Mouse (Mus musculus) lung, adult 2 months (tissue): ENCODE results near the gene Brk1. TPM values are rescaled to one million over a fixed set of nuclear protein-coding genes. Genes with fewer than 3 reads are reported as not detected.
A peak's percentile ranks its signal among the peaks of the same experiment; 100 is the strongest.

Source experiments
- DNase-seq: peaks from one replicate; pipeline ENCODE4 v3.0.0; 2022
- H3K4me1 ChIP-seq: fragments of 200-500 bp; 2 replicates; pipeline ENCODE4 v1.6.1; 2011; ENCODE audit warnings: low read length; ENCODE audit not compliant: control insufficient read depth, insufficient read depth
- H3K4me3 ChIP-seq: fragments of 200-500 bp; replicated peaks from 2 replicates; pipeline ENCODE3; 2011; ENCODE audit warnings: low read depth, mild to moderate bottlenecking, control low read depth, low read length; ENCODE audit errors: extremely low read depth
- CTCF ChIP-seq: fragments of 200-500 bp; IDR thresholded peaks from 2 replicates; pipeline ENCODE4 v1.5.1; 2011; ENCODE audit warnings: mild to moderate bottlenecking, low read length, control low read depth; ENCODE audit not compliant: insufficient read depth
- POLR2A ChIP-seq: fragments of 200-500 bp; IDR thresholded peaks from 2 replicates; pipeline ENCODE4 v1.6.1; 2011; ENCODE audit warnings: low read depth, mild to moderate bottlenecking, control low read depth, low read length, borderline replicate concordance; ENCODE audit errors: extremely low read depth
- WGBS: fragments of 180-500 bp; shearing (Covaris S2); methylation state at CpG from one replicate; pipeline ENCODE4 v1.1.7; 2018; 5-methylcytosine and 5-hydroxymethylcytosine counted together
- polyA plus RNA-seq: library from polyadenylated mRNA; depleted of rRNA; stranded (reverse); fragments of >200 nt; gene quantifications from 2 replicates; pipeline ENCODE4 v1.2.3, GENCODE M21; 2012

Gene Brk1
- polyA plus RNA-seq, 1 experiment = 184 TPM

GRCm38 (mm10) chr6:113615489-113615888 lies 10.9 kb downstream of the Brk1 start:
- Histone ChIP-seq H3K4me1 (no peaks in the 10 kb centered on the region; the same call in 1 of the 2 replicates), H3K4me3 (no peak overlapping the region)
- DNase-seq = no peak
- no peak for TF ChIP-seq POLR2A
- 94% methylated on average over 4 of the region's 4 CpGs for WGBS

GRCm38 (mm10) chr6:113623386-113623785 lies 18.8 kb downstream of the Brk1 start:
- 47% methylated on average over 5 of the region's 5 CpGs for WGBS
- TF ChIP-seq CTCF (no peak), POLR2A (no peak)
- Histone ChIP-seq H3K4me1 (peaks cover 13% of the 10 kb centered on the region), H3K4me3 (peak overlapping the region; percentile 70)
- DNase-seq = peak; percentile 17

GRCm38 (mm10) chr6:113623941-113624751 lies 19.6 kb downstream of the Brk1 start, which contains the start of gene Vhl:
TSS of gene Vhl (plus strand) at chr6:113623959.
- DNase-seq = peak; percentile 87
- WGBS = 1% methylated on average over 70 of the region's 76 CpGs

GRCm38 (mm10) chr6:113624989-113625770 lies 20.6 kb downstream of the Brk1 start:
- Histone ChIP-seq H3K4me3 (no peak overlapping the region), H3K4me1 (peaks cover 16% of the 10 kb centered on the region)
- TF ChIP-seq CTCF = no peak
- no peak for TF ChIP-seq POLR2A
- 45% methylated on average over 5 of the region's 5 CpGs for WGBS
- no peak for DNase-seq

More at GRCm38 (mm10) chr6:113623941-113624751, 19.6 kb downstream of the Brk1 start, which contains the start of gene Vhl:
- TF ChIP-seq POLR2A = peak; percentile 64
- no peak for TF ChIP-seq CTCF
- Histone ChIP-seq H3K4me1 (peaks cover 13% of the 10 kb centered on the region), H3K4me3 (peak within 1 kb of the TSS; percentile 70)

DNA sequence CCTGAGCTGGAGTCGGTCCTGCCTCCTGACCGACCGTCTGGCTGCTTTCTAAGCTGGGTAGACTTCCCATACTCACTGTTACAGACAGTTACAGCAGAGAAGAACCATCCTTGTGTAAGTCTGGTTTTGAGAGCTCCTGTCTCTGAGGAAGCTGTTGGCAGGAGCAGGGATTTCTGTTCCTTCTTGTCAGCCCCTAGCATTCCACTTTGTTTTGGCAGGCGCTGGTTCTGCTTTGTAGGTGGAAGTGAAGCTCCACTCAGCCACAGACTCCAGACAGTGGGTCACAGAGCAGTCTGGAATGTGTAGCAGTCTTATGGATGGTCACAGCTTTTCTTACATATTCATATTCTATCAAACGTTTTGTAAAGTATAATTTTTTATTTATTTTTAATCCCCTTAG lies 25.8 kb downstream of the Brk1 start:
- H3K4me1 ChIP-seq = peaks cover 5% of the 10 kb centered on the region
- no peak overlapping the region for H3K4me3 ChIP-seq
- 71% methylated on average over 5 of the region's 5 CpGs for WGBS
- TF ChIP-seq POLR2A (no peak), CTCF (no peak)
- no peak for DNase-seq

DNA sequence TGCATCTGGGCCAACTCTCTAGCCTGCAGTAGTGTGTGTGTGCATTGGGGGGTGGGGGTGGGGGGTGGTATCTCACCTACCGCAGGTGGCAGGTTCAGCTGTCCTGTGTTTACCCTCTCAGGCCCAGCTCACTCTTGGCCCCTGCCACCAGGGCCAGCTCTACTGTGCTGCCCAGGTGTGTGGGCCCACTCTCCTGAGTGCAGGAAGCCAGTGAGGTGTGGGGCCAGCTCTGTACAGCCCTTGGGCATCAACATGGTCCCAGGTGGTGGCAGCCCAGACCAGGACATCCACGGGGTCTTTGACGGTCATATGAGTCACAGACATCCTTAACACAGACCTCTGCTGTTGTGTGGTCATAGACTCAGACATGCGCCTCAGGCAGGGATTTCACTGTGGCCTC lies 28.3 kb downstream of the Brk1 start:
- TF ChIP-seq POLR2A = no peak
- TF ChIP-seq CTCF = no peak
- H3K4me3 ChIP-seq = no peak overlapping the region
- WGBS = 91% methylated on average over 4 of the region's 4 CpGs
- peaks cover 3% of the 10 kb centered on the region; the same call in 1 of the 2 replicates for H3K4me1 ChIP-seq
- no peak for DNase-seq

DNA sequence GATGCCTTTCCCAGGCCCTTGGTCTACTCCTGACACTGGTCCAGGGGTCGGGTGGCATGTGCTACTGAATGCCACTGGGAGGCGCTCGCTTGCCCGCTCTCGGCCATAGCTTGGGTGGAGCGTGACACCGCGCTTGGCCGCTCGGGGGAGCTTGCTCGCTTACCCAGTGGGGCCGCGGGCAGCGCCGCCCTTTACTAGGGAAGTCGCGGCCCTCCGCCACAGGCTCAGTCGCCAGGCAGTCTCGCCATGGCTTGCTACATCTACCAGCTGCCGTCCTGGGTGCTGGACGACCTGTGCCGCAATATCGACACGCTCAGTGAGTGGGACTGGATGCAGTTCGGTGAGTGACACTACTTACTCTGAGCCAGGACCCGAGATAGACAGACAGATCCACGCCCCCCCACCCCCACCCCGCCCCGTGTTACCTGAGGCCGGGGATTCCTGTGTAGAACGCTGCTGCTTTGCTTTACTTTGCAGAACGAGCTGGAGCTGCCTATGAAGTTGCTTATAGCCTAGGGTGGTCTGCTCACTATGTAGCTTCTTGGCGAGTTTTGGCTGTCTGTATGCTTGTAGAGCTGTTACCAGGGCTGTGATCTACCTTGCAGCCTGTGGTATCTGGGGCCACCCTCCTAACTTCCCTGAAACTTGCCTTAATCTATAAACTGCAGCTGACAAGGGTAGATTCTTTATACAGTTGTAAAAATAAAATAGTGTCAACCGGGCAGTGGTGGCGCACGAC lies 33.9 kb downstream of the Brk1 start, which contains the start of gene Irak2:
TSS of gene Irak2 (plus strand) at position 166 of the 739 bp plus-strand sequence.
- WGBS = 7% methylated on average over 37 of the region's 37 CpGs
- peak; percentile 94 for DNase-seq
- TF ChIP-seq CTCF = peak; percentile 82
- TF ChIP-seq POLR2A = peak; percentile 97
- peak within 1 kb of the TSS; percentile 99 for H3K4me3 ChIP-seq
- peaks cover 3% of the 10 kb centered on the region; the same call in 1 of the 2 replicates for H3K4me1 ChIP-seq

GRCm38 (mm10) chr6:113639201-113639600 lies 34.6 kb downstream of the Brk1 start:
- Histone ChIP-seq H3K4me3 (no peak overlapping the region), H3K4me1 (peaks cover 3% of the 10 kb centered on the region; the same call in 1 of the 2 replicates)
- WGBS = 73% methylated on average over 4 of the region's 4 CpGs
- no peak for DNase-seq
- TF ChIP-seq POLR2A (no peak), CTCF (no peak)

DNA sequence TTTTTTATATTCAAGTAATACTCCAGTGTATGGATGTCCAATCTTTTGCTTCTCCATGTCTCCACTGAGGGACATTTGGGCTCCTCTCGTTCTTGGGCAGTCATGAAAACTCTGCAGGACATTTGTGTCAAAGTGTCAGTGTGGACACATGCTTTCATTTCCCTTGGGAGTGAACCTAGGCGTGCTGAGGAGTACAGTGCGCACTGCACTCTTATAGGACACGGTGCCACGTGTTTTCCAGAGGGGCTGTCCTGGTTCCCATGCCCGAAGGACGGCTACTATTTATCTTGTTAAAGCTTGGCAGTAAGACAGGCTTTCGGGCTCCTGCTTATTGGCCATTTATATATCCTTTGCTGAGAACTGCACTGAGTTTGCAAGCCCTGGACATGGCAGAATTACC lies 38.0 kb downstream of the Brk1 start:
- Histone ChIP-seq H3K4me3 (no peak overlapping the region), H3K4me1 (peaks cover 5% of the 10 kb centered on the region)
- TF ChIP-seq CTCF = no peak
- TF ChIP-seq POLR2A = no peak
- no peak for DNase-seq
- WGBS = 78% methylated on average over 8 of the region's 8 CpGs
